Mouse (Mus musculus): Measurements from ENCODE around the gene Lhx8. TPM values are rescaled to one million over a fixed set of nuclear protein-coding genes. Genes with fewer than 3 reads are reported as not detected.

The Lhx8 gene
- polyA plus RNA-seq, 1 experiment from 2014 or later, result not detected

DNA sequence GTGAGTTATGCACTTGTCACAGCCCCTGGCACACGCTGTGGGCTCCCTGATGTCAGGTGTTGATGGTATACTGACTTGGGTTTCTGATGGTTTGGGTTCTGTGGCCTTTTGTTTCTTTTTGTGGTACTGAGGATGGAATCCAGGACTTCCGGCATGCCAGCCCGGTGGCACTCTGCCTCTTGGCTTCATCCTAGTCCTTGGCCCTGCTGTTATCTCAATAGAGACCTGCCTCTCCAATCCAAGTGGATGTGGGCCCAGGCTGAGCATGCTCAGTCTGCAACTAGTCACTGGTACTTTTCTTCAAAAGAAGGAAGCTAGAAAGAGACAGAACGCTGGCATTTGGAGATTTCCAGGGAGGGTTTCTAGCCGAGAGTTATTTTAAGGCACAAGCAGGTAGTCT, 38.3 kb downstream of the Lhx8 start:
- Histone ChIP-seq H3K4me3 (replicated peaks; ENCODE audit: low read depth, low read length) (no peak overlapping the region), H3K9ac (ENCODE audit: low read depth, low read length) (no peak overlapping the region), H3K36me3 (ENCODE audit: insufficient read depth, low read length) (no peaks in the 10 kb centered on the region), H3K4me2 (ENCODE audit: low read length) (no peak overlapping the region), H3K27ac (no peak overlapping the region), H3K9me3 (replicated peaks; ENCODE audit: low read length) (no peaks in the 10 kb centered on the region), H3K27me3 (ENCODE audit: insufficient read depth, low read length) (no peaks in the 10 kb centered on the region), H3K4me1 (replicated peaks; ENCODE audit: insufficient read depth, low read length) (no peaks in the 10 kb centered on the region)
- ATAC-seq (replicated peaks; ENCODE audit: low FRiP score, low read depth) (no peak), DNase-seq (ENCODE audit: low spot score) (no peak)
- no peak for TF ChIP-seq CTCF (IDR thresholded peaks at IDR 0.05; ENCODE audit: low read depth)
- 83% methylated on average over 5 of the region's 5 CpGs for WGBS

DNA sequence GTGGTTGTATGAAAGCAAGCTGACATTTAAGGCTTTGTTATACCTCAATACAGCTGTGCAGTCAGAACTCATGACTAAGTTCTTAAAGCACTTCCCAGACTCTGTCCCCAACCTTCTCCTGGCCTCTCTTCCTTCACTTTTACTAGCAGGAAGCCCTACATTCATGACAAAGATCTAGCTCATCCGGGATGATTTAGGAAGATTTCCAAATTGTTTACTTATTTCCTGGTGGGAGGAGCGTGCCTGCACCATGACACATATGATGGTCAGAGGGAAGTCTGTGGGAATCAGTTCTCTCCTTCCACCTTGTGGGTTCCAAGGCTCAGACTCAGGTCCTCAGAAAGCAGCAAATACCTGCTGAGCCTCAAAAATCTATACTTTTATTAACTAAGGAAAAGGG, 40.1 kb downstream of the Lhx8 start:
- no peak overlapping the region for H3K27ac ChIP-seq
- H3K4me2 ChIP-seq (ENCODE audit: low read length), result no peak overlapping the region
- no peaks in the 10 kb centered on the region for H3K36me3 ChIP-seq (ENCODE audit: insufficient read depth, low read length)
- TF ChIP-seq CTCF (IDR thresholded peaks at IDR 0.05; ENCODE audit: low read depth), result no peak
- H3K4me1 ChIP-seq (replicated peaks; ENCODE audit: insufficient read depth, low read length), result no peaks in the 10 kb centered on the region
- H3K9ac ChIP-seq (ENCODE audit: low read depth, low read length), result no peak overlapping the region
- no peak for ATAC-seq (replicated peaks; ENCODE audit: low FRiP score, low read depth)
- no peak overlapping the region for H3K4me3 ChIP-seq (replicated peaks; ENCODE audit: low read depth, low read length)
- H3K27me3 ChIP-seq (ENCODE audit: insufficient read depth, low read length), result no peaks in the 10 kb centered on the region
- 55% methylated on average over 2 of the region's 2 CpGs for WGBS
- no peaks in the 10 kb centered on the region for H3K9me3 ChIP-seq (replicated peaks; ENCODE audit: low read length)
- no peak for DNase-seq (ENCODE audit: low spot score)

DNA sequence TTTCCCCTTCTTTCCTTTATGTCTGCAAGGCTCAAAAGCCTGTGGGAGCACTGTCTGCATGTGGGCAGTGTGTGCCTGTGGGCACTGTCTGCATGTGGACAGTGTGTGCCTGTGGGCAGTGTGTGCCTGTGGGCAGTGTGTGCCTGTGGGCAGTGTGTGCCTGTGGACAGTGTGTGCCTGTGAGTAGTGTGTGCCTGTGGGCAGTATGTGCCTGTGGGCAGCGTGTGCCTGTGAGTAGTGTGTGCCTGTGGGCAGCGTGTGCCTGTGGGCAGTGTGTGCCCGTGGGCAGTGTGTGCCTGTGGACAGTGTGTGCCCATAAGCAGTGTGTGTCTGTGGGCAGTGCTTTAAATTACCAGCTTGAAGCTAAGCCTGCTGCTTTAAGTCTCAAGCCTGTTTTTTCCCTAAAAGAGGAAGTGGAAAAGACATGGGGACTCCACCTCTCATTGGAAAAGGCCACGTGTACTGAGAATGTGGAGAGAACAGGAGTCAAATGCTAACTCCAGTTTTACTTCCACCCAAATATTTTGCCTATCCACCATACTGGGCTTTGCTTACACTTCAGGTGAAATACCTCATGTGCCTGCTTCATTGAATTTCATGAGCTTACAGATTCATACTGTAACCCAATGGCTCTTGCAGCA, 41.9 kb downstream of the Lhx8 start:
- Histone ChIP-seq H3K4me1 (replicated peaks; ENCODE audit: insufficient read depth, low read length) (no peaks in the 10 kb centered on the region), H3K4me2 (ENCODE audit: low read length) (no peak overlapping the region), H3K9me3 (replicated peaks; ENCODE audit: low read length) (no peaks in the 10 kb centered on the region), H3K9ac (ENCODE audit: low read depth, low read length) (no peak overlapping the region), H3K4me3 (replicated peaks; ENCODE audit: low read depth, low read length) (no peak overlapping the region), H3K36me3 (ENCODE audit: insufficient read depth, low read length) (no peaks in the 10 kb centered on the region), H3K27ac (no peak overlapping the region), H3K27me3 (ENCODE audit: insufficient read depth, low read length) (no peaks in the 10 kb centered on the region)
- WGBS, result 81% methylated on average over 4 of the region's 4 CpGs
- TF ChIP-seq CTCF (IDR thresholded peaks at IDR 0.05; ENCODE audit: low read depth), result no peak
- ATAC-seq (replicated peaks; ENCODE audit: low FRiP score, low read depth) (no peak), DNase-seq (ENCODE audit: low spot score) (no peak)

DNA sequence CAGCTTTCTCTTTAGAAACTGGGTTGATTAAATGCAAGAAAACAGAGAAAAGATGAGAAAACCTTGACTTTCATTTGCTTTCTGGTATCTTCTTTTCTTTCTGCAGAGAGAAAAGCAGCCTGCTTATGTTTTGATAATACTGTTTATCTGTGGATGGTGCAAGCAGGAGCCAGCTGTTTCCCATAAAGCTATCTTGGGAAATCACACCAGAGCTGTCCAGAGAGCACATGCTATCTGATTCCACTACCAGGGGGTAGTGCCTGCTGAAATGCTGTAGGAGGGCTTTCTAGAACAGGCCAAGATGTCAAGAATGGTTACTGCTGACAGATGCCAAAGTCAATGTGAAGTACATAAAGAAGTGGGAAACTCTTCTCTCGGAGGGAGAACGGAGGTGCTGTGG, 43.2 kb downstream of the Lhx8 start:
- H3K9me3 ChIP-seq (replicated peaks; ENCODE audit: low read length), result no peaks in the 10 kb centered on the region
- 48% methylated on average over 2 of the region's 2 CpGs for WGBS
- TF ChIP-seq CTCF (IDR thresholded peaks at IDR 0.05; ENCODE audit: low read depth), result no peak
- H3K4me1 ChIP-seq (replicated peaks; ENCODE audit: insufficient read depth, low read length), result no peaks in the 10 kb centered on the region
- no peak overlapping the region for H3K4me2 ChIP-seq (ENCODE audit: low read length)
- H3K36me3 ChIP-seq (ENCODE audit: insufficient read depth, low read length), result no peaks in the 10 kb centered on the region
- ATAC-seq (replicated peaks; ENCODE audit: low FRiP score, low read depth) (no peak), DNase-seq (ENCODE audit: low spot score) (peak; percentile 48)
- no peak overlapping the region for H3K9ac ChIP-seq (ENCODE audit: low read depth, low read length)
- no peaks in the 10 kb centered on the region for H3K27me3 ChIP-seq (ENCODE audit: insufficient read depth, low read length)
- H3K27ac ChIP-seq, result no peak overlapping the region
- H3K4me3 ChIP-seq (replicated peaks; ENCODE audit: low read depth, low read length), result no peak overlapping the region

DNA sequence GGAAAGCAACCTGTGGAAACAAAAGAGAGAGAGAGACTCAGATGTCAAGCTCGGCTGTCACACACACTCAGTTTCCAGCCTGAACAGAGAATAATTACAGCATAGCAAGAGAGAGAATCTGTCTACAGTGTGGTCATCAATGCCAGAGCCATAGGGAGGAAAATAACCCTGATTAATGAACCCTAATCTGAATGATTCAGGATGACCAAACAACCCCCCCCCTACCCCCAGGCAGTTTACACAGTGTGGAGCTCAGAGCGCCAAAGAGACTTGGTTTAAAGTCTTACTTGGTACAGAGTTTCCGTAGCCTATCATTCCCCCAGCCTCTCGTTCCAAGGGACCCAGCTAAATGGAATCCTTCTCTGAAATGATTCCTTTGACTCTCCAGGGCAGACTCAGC, 45.1 kb downstream of the Lhx8 start:
- H3K27me3 ChIP-seq (ENCODE audit: insufficient read depth, low read length), result no peaks in the 10 kb centered on the region
- H3K4me2 ChIP-seq (ENCODE audit: low read length), result no peak overlapping the region
- peak; percentile 26 for DNase-seq (ENCODE audit: low spot score)
- H3K27ac ChIP-seq, result no peak overlapping the region
- TF ChIP-seq CTCF (IDR thresholded peaks at IDR 0.05; ENCODE audit: low read depth), result no peak
- ATAC-seq (replicated peaks; ENCODE audit: low FRiP score, low read depth), result no peak
- no peak overlapping the region for H3K4me3 ChIP-seq (replicated peaks; ENCODE audit: low read depth, low read length)
- H3K36me3 ChIP-seq (ENCODE audit: insufficient read depth, low read length), result no peaks in the 10 kb centered on the region
- no peaks in the 10 kb centered on the region for H3K4me1 ChIP-seq (replicated peaks; ENCODE audit: insufficient read depth, low read length)
- H3K9me3 ChIP-seq (replicated peaks; ENCODE audit: low read length), result no peaks in the 10 kb centered on the region
- WGBS, result 35% methylated on average over 4 of the region's 4 CpGs
- no peak overlapping the region for H3K9ac ChIP-seq (ENCODE audit: low read depth, low read length)

DNA sequence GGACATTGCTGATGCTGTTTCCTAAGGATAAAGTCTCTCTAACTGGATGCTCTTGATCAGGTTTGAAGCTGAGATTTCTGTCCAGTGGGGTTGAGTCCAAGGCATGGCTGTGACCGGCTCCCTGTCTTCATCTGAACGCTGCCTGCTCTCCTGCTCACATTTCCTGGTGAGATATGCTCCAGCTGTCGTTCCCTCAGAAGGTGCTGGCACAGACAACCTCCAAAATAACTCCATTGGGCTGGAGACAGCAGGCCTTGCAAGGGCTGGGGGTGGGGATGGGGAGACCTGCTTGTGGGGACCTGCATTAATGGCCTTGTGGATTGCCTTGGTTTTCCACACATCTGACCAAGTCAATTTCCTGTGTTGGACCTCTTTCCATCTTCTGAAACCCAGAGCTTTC, 46.2 kb downstream of the Lhx8 start:
- DNase-seq (ENCODE audit: low spot score) (peak; percentile 21), ATAC-seq (replicated peaks; ENCODE audit: low FRiP score, low read depth) (no peak)
- no peaks in the 10 kb centered on the region for H3K36me3 ChIP-seq (ENCODE audit: insufficient read depth, low read length)
- H3K4me3 ChIP-seq (replicated peaks; ENCODE audit: low read depth, low read length), result no peak overlapping the region
- no peaks in the 10 kb centered on the region for H3K4me1 ChIP-seq (replicated peaks; ENCODE audit: insufficient read depth, low read length)
- no peak overlapping the region for H3K4me2 ChIP-seq (ENCODE audit: low read length)
- 17% methylated on average over 3 of the region's 3 CpGs for WGBS
- H3K9me3 ChIP-seq (replicated peaks; ENCODE audit: low read length), result no peaks in the 10 kb centered on the region
- no peak overlapping the region for H3K9ac ChIP-seq (ENCODE audit: low read depth, low read length)
- no peaks in the 10 kb centered on the region for H3K27me3 ChIP-seq (ENCODE audit: insufficient read depth, low read length)
- TF ChIP-seq CTCF (IDR thresholded peaks at IDR 0.05; ENCODE audit: low read depth), result no peak
- H3K27ac ChIP-seq, result no peak overlapping the region

DNA sequence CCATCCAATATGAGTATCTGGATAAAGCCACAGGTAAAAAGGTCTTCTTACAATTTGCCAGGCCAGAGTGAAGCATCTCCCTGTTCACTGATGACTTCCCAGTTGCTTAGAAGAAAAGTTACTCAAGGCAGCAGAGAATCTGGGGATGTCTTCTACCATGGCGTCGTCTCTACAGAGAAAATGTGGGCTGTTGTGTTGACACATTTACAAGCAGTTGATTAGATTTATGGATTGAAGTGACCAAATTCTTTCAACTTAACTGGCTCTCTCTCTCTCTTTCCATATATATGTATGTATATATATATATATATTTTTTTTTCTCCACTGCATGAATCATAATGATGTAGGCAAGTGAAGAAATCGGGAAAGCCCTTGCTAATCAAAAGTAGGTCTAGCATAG, 55.8 kb downstream of the Lhx8 start:
- H3K9ac ChIP-seq (ENCODE audit: low read depth, low read length), result no peak overlapping the region
- ATAC-seq (replicated peaks; ENCODE audit: low FRiP score, low read depth) (no peak), DNase-seq (ENCODE audit: low spot score) (no peak)
- no peaks in the 10 kb centered on the region for H3K36me3 ChIP-seq (ENCODE audit: insufficient read depth, low read length)
- no peak for TF ChIP-seq CTCF (IDR thresholded peaks at IDR 0.05; ENCODE audit: low read depth)
- no peaks in the 10 kb centered on the region for H3K9me3 ChIP-seq (replicated peaks; ENCODE audit: low read length)
- no peaks in the 10 kb centered on the region for H3K4me1 ChIP-seq (replicated peaks; ENCODE audit: insufficient read depth, low read length)
- 58% methylated on average over 3 of the region's 3 CpGs for WGBS
- no peak overlapping the region for H3K4me3 ChIP-seq (replicated peaks; ENCODE audit: low read depth, low read length)
- H3K27ac ChIP-seq, result no peak overlapping the region
- no peak overlapping the region for H3K4me2 ChIP-seq (ENCODE audit: low read length)
- H3K27me3 ChIP-seq (ENCODE audit: insufficient read depth, low read length), result no peaks in the 10 kb centered on the region
